Mouse (Mus musculus): Measurements from ENCODE around the gene Zfp609.
"Not testable (repeated sequence)": the region's sequence is repeated elsewhere in the genome, so short reads cannot be mapped to it uniquely, and the experiment has no call there.

The Zfp609 gene

GRCm38 (mm10) chr9:65666042-65666441 lies 161.3 kb downstream of the Zfp609 start:
- peak; percentile 57 for DNase-seq

DNA sequence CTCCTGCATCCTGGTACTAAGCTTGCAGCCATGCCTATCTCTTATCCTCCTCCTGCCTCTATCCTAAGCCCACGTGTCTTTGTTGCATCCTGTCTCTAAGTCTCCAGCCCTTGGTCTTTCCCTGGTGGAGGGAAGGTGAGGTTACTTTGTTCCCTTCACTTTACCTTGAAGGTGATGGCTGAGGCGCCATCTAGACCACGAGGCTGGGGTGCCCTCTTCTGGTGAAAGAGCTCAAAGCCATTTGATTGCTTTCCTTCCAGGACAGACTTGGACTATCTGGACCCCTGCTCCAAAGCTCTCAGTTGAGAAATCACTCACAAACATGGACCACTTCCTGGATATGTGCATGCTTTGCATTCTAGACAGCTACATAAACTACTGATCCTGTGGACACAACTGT lies 163.2 kb downstream of the Zfp609 start:
- DNase-seq, result no peak

DNA sequence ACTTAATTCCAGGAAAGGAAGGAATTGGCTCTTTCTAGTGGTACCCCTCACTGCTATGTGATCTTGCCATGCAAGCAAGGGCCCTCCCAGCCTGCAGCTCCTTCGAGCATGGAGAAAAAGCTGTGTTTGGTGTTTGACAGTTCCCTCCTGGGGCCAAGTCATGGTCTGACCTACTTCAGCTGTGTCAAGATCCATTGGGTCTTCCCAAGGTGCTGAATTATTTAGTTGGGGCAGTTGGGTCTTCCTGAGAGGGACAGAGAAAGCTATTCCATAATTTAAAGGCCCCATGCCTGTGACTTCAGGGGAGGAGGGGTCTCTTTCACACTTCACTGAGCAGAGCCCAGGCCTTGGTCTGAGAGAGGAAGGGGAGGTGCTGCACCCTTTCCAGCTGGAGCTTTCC lies 165.9 kb downstream of the Zfp609 start:
- no peak for DNase-seq

GRCm38 (mm10) chr9:65661029-65661428 lies 166.3 kb downstream of the Zfp609 start:
- no peak for DNase-seq

GRCm38 (mm10) chr9:65657218-65657617 lies 170.1 kb downstream of the Zfp609 start:
- no peak for DNase-seq

- no peak for DNase-seq
Measured at GRCm38 (mm10) chr9:65655540-65655939, 171.8 kb downstream of the Zfp609 start.

GRCm38 (mm10) chr9:65654700-65655237 lies 172.6 kb downstream of the Zfp609 start:
- no peak for DNase-seq

- DNase-seq, result no peak
Measured at GRCm38 (mm10) chr9:65653741-65654140, 173.6 kb downstream of the Zfp609 start.

DNA sequence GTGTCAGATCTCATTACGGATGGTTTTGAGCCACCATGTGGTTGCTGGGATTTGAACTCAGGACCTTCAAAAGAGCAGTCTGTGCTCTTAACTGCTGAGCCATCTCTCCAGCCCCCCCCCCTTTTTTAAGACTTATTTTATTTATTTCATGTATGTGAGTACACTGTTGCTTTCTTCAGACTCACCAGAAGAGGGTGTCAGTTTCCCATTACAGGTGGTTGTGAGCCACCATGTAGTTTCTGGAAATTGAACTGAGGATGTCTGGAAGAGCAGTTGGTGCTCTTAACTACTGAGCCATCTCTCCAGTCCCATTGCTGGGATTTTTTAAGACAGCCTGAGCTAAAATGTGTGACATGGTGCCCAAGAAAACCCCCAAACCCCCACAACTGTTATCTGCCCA lies 175.4 kb downstream of the Zfp609 start:
- DNase-seq, result not testable (repeated sequence)

GRCm38 (mm10) chr9:65649997-65650396 lies 177.4 kb downstream of the Zfp609 start:
- DNase-seq, result no peak

DNA sequence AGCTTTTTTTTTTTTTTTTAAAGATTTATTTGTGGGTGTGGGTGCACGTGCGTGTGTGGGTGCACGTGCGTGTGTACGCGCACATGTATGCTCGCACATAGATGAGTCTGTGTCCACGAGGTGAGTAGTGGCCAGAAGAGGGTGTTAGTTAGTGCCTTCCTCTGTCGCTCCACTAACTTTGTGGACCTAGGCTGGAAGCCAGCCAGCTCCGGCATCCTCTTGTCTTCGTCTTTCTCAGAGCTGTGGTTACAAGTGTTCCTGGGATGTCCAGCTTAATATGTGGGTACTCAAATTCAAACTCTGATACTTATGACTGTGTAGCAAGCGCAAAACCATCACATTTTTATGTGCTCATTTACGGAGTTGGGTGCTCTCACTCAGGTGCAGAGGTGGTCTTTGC lies 178.6 kb downstream of the Zfp609 start:
- no peak for DNase-seq

DNA sequence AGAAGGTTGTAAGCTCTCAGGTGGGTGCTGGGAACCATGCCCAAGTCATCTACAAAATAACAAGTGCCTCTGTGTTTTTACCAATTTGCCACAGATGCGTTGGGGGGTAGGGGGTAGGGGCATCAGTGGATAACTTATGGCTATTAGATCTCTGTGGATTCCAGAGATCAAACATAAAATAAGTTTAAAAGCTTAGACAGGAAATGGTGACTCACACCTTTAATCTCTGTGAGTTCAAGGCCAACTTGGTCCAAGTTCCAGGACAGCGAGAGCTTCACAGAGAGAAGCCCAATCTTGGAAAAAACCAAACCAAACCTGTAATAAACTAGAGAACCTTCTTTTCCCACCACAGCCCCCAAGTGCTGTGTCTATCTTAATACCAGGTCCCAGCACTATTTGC lies 180.6 kb downstream of the Zfp609 start:
- no peak for DNase-seq

- no peak for DNase-seq
Measured at GRCm38 (mm10) chr9:65645984-65646383, 181.4 kb downstream of the Zfp609 start.

DNA sequence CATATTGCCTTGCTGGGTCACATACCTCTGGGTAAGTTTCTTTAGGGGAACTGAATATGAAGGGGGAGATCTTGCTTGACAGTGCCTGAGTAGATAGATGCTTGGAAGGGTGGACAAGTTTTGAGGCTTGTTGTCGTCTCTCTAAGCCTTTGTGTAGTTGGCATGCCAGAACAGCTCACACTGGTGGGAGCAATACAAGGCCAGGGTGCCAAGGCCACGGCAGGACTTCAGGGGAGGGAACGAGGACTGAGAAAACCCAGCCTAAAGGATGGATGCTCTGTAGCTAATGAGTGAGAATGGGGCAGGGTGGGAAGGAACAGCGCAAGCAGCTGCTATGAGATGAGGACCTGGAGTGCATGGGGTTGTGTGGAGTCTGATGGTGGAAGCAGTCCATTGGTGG lies 182.4 kb downstream of the Zfp609 start:
- DNase-seq, result no peak

DNA sequence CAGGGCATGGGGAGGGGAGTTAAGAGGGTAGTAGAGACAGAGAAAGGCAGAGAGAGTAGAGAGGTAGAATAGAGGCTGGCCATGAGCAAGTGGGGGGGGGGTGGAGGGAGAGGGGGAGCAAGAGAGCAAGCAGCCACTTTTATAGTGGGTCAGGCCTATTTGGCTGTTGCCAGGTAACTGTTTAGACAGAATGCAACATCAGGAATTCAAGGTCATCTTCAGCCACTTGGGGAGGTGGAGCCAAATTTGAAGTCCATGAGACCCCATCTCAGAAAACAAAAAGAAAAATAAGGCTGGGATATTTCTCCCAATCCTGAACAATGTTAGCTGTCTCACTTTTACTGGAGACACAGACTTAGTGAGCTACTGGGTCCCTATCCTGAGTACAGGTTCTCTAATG lies 184.8 kb downstream of the Zfp609 start:
- DNase-seq, result no peak
